Mouse (Mus musculus) thymus, postnatal 0 days (tissue): ENCODE results near the gene H2-Oa. TPM values are rescaled to one million over a fixed set of nuclear protein-coding genes. Genes with fewer than 3 reads are reported as not detected.

Source experiments
- DNase-seq: peaks from one replicate; pipeline ENCODE4 v3.0.0-alpha.2; 2015; ENCODE audit warnings: low spot score
- polyA plus RNA-seq: library from polyadenylated mRNA; unstranded; fragments of >200 nt; fragmentation: Nextera tagmentation; extraction: Ambion mirVana; gene quantifications from 2 replicates; pipeline ENCODE4 v1.2.1, GENCODE M21; 2015

The H2-Oa gene
- polyA plus RNA-seq, 1 experiment from 2014 or later: 55.0 TPM

- DNase-seq: no peak
These were observed 9.0 kb downstream of the H2-Oa start for GRCm38 (mm10) chr17:34101185-34101584.

GRCm38 (mm10) chr17:34101604-34102032, 9.5 kb downstream of the H2-Oa start:
- peak; percentile 96 for DNase-seq

- no peak for DNase-seq
These were observed 10.7 kb downstream of the H2-Oa start for GRCm38 (mm10) chr17:34102831-34103230.

- DNase-seq: no peak
These were observed 12.7 kb downstream of the H2-Oa start for GRCm38 (mm10) chr17:34104804-34105203.

- DNase-seq: peak; percentile 1
These were observed 14.4 kb downstream of the H2-Oa start for GRCm38 (mm10) chr17:34106555-34106954.

- no peak for DNase-seq
These were observed 15.1 kb downstream of the H2-Oa start for GRCm38 (mm10) chr17:34107109-34107867.

- DNase-seq: no peak
These were observed 16.3 kb downstream of the H2-Oa start for GRCm38 (mm10) chr17:34108460-34108859.

GRCm38 (mm10) chr17:34109038-34109805, 17.1 kb downstream of the H2-Oa start:
- DNase-seq: peak; percentile 53

GRCm38 (mm10) chr17:34109806-34110195, 17.7 kb downstream of the H2-Oa start:
- DNase-seq: no peak

GRCm38 (mm10) chr17:34110309-34110708, 18.2 kb downstream of the H2-Oa start:
- DNase-seq: no peak

- no peak for DNase-seq
These were observed 22.0 kb downstream of the H2-Oa start for GRCm38 (mm10) chr17:34114114-34114513.

GRCm38 (mm10) chr17:34116736-34117370, 24.7 kb downstream of the H2-Oa start:
- DNase-seq: no peak

- DNase-seq: no peak
These were observed 25.4 kb downstream of the H2-Oa start for GRCm38 (mm10) chr17:34117421-34118112.

GRCm38 (mm10) chr17:34118113-34118872, 26.2 kb downstream of the H2-Oa start:
- peak; percentile 70 for DNase-seq

GRCm38 (mm10) chr17:34118873-34119248, 26.7 kb downstream of the H2-Oa start:
- no peak for DNase-seq

GRCm38 (mm10) chr17:34119249-34120179, 27.4 kb downstream of the H2-Oa start, which contains the start of gene H2-DMa:
Gene H2-DMa (plus strand): TSS chr17:34119541.
- DNase-seq: peak; percentile 100

- DNase-seq: peak; percentile 78
These were observed 28.1 kb downstream of the H2-Oa start for GRCm38 (mm10) chr17:34120180-34120723.

GRCm38 (mm10) chr17:34120814-34121171, 28.7 kb downstream of the H2-Oa start:
- peak; percentile 83 for DNase-seq

- DNase-seq: peak; percentile 64
These were observed 29.2 kb downstream of the H2-Oa start for GRCm38 (mm10) chr17:34121172-34121878.
